Mouse (Mus musculus): ENCODE results near the gene Tsnax. TPM values are rescaled to one million over a fixed set of nuclear protein-coding genes. Genes with fewer than 3 reads are reported as not detected.

The Tsnax gene
- total RNA-seq (2021) = 10 to 100 TPM; 70.9 to 77.4 TPM

- intact Hi-C loops (cut with DNase I) = loop anchor here (5.0 to 10.0 kb wide), 2 partner anchors 66 to 118 kb away; partner anchors contain the start of genes Egln1, Exoc8 and Sprtn
- peak; percentile 94 for DNase-seq
These were observed at the start of gene Tsnax for GRCm38 (mm10) chr8:125012695-125013627. Gene Tsnax, plus strand, starts transcription at chr8:125012997.

- no peak for DNase-seq
- intact Hi-C loops (cut with DNase I) = no loop called here
These were observed 49.6 kb upstream of the Tsnax start for GRCm38 (mm10) chr8:124963246-124963645.

GRCm38 (mm10) chr8:124964966-124965365 lies 47.8 kb upstream of the Tsnax start:
- DNase-seq = no peak
- intact Hi-C loops (cut with DNase I) = no loop called here

- DNase-seq = no peak
These were observed 42.4 kb upstream of the Tsnax start for GRCm38 (mm10) chr8:124970312-124970933.

GRCm38 (mm10) chr8:124973221-124973620 lies 39.6 kb upstream of the Tsnax start:
- intact Hi-C loops (cut with DNase I) = no loop called here
- DNase-seq = no peak

More at GRCm38 (mm10) chr8:124970312-124970933, 42.4 kb upstream of the Tsnax start:
- intact Hi-C loops (cut with DNase I) = no loop called here

GRCm38 (mm10) chr8:124974254-124974653 lies 38.5 kb upstream of the Tsnax start:
- intact Hi-C loops (cut with DNase I) = no loop called here
- no peak for DNase-seq

- no peak for DNase-seq
- intact Hi-C loops (cut with DNase I) = no loop called here
These were observed 36.6 kb upstream of the Tsnax start for GRCm38 (mm10) chr8:124976211-124976610.

- intact Hi-C loops (cut with DNase I) = no loop called here
- no peak for DNase-seq
These were observed 34.8 kb upstream of the Tsnax start for GRCm38 (mm10) chr8:124978026-124978425.

- intact Hi-C loops (cut with DNase I) = no loop called here
- DNase-seq = no peak
These were observed 32.8 kb upstream of the Tsnax start for GRCm38 (mm10) chr8:124980036-124980435.

- DNase-seq = no peak
- intact Hi-C loops (cut with DNase I) = no loop called here
These were observed 32.0 kb upstream of the Tsnax start for GRCm38 (mm10) chr8:124980828-124981227.

- DNase-seq = no peak
- intact Hi-C loops (cut with DNase I) = no loop called here
These were observed 21.7 kb upstream of the Tsnax start for GRCm38 (mm10) chr8:124990923-124991667.

GRCm38 (mm10) chr8:124991668-124991926 lies 21.2 kb upstream of the Tsnax start:
- DNase-seq = no peak
- intact Hi-C loops (cut with DNase I) = no loop called here

GRCm38 (mm10) chr8:124995776-124996175 lies 17.0 kb upstream of the Tsnax start:
- intact Hi-C loops (cut with DNase I) = no loop called here
- no peak for DNase-seq

- intact Hi-C loops (cut with DNase I) = no loop called here
- no peak for DNase-seq
These were observed 11.3 kb downstream of the Tsnax start for GRCm38 (mm10) chr8:125024085-125024484.

GRCm38 (mm10) chr8:125027211-125027610 lies 14.4 kb downstream of the Tsnax start:
- intact Hi-C loops (cut with DNase I) = no loop called here
- no peak for DNase-seq

GRCm38 (mm10) chr8:125028841-125029240 lies 16.0 kb downstream of the Tsnax start:
- DNase-seq = no peak
- intact Hi-C loops (cut with DNase I) = no loop called here

GRCm38 (mm10) chr8:125031276-125031675 lies 18.5 kb downstream of the Tsnax start:
- no peak for DNase-seq
- intact Hi-C loops (cut with DNase I) = no loop called here

- intact Hi-C loops (cut with DNase I) = no loop called here
These were observed 21.9 kb downstream of the Tsnax start for GRCm38 (mm10) chr8:125034669-125035068.

GRCm38 (mm10) chr8:125037081-125037480 lies 24.3 kb downstream of the Tsnax start:
- no peak for DNase-seq
- intact Hi-C loops (cut with DNase I) = no loop called here

More at GRCm38 (mm10) chr8:125034669-125035068, 21.9 kb downstream of the Tsnax start:
- DNase-seq = peak; percentile 95

GRCm38 (mm10) chr8:125038731-125039130 lies 25.9 kb downstream of the Tsnax start:
- intact Hi-C loops (cut with DNase I) = no loop called here

More at GRCm38 (mm10) chr8:125038731-125039130, 25.9 kb downstream of the Tsnax start:
- no peak for DNase-seq

All from left cerebral cortex, postnatal 4 days (tissue).